Mouse (Mus musculus) forebrain, embryonic 10.5 days (tissue): ENCODE results near the gene Hist1h4b. TPM values are rescaled to one million over a fixed set of nuclear protein-coding genes. Genes with fewer than 3 reads are reported as not detected.
A peak's percentile ranks its signal among the peaks of the same experiment; 100 is the strongest.

ENCODE experiments used
- DNase-seq: peaks from one replicate; pipeline ENCODE4 v3.0.0-alpha.2; 2017; ENCODE audit warnings: low spot score; ENCODE audit errors: extremely low spot score
- H3K27ac ChIP-seq: fragments of 300-500 bp; sonication (generic); 2 replicates; pipeline ENCODE4 v1.5.1; 2016; ENCODE audit warnings: mild to moderate bottlenecking
- H3K27me3 ChIP-seq: fragments of 300-500 bp; sonication (generic); 2 replicates; pipeline ENCODE4 v1.6.1; 2016; ENCODE audit warnings: mild to moderate bottlenecking; ENCODE audit not compliant: poor library complexity, severe bottlenecking
- H3K36me3 ChIP-seq: fragments of 300-500 bp; sonication (generic); replicated peaks from 2 replicates; pipeline ENCODE4 v1.6.1; 2016; ENCODE audit warnings: mild to moderate bottlenecking, moderate library complexity
- H3K4me1 ChIP-seq: fragments of 300-500 bp; sonication (generic); 2 replicates; pipeline ENCODE4 v1.6.1; 2016
- H3K4me3 ChIP-seq: fragments of 300-500 bp; sonication (generic); 2 replicates; pipeline ENCODE4 v1.5.1; 2016; ENCODE audit warnings: mild to moderate bottlenecking, moderate library complexity
- H3K9me3 ChIP-seq: fragments of 300-500 bp; sonication (generic); 2 replicates; pipeline ENCODE4 v1.6.1; 2016; ENCODE audit warnings: mild to moderate bottlenecking, moderate library complexity
- WGBS: fragments of 180-500 bp; shearing (Covaris S2); methylation state at CpG from one replicate; pipeline ENCODE4 v1.1.7; 2016; 5-methylcytosine and 5-hydroxymethylcytosine counted together
- polyA plus RNA-seq: library from polyadenylated mRNA; unstranded; fragments of >200 nt; fragmentation: Nextera tagmentation; extraction: Ambion mirVana; gene quantifications from 2 replicates; pipeline ENCODE4 v1.2.1, GENCODE M21; 2016

The Hist1h4b gene
- polyA plus RNA-seq, 1 experiment from 2014 or later = 4.5 TPM

DNA sequence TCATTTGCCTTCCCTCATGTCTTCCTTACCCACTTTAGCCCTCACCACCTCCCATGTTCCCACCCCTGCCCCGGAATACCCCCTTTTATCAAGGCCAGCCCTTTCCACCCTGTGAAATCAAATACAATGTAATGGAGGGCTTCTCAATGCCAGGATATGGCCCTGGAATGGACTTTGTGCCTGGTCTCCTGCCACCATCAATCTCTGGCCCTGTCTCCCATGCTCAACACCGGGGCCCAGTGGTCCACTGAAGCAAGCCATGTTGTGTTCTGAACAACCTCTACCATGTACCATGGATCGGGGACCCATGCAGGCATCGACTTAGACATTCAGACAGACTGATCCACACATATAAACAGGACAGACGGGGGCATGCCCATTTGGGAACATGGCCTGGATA lies 27.1 kb upstream of the Hist1h4b start:
- no peaks in the 10 kb centered on the region for H3K27me3 ChIP-seq
- H3K4me1 ChIP-seq = peaks cover 4% of the 10 kb centered on the region
- 92% methylated on average over 5 of the region's 5 CpGs for WGBS
- H3K36me3 ChIP-seq = no peaks in the 10 kb centered on the region
- H3K9me3 ChIP-seq = no peaks in the 10 kb centered on the region
- H3K4me3 ChIP-seq = no peak overlapping the region
- no peak overlapping the region for H3K27ac ChIP-seq
- DNase-seq = peak; percentile 10

DNA sequence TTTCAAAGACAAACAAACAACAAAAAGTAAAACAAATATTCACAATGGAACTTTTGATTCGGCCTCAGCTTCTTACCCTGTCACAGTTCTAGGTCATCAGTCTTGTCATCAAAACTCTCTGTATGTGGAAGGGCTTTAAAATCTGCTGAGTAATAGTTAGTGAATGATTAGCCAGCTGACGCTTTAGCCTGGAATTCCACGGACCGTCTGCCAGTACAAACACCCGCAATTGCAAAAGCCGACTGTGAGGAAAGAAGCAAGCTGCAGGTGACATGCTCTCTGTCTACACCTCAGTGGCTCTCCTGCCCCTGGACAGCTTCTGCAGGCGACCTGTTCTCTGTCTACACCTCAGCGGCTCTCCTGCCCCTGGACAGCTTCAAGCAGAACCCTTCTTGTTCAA lies 26.3 kb upstream of the Hist1h4b start:
- WGBS = 74% methylated on average over 8 of the region's 8 CpGs
- Histone ChIP-seq H3K36me3 (no peaks in the 10 kb centered on the region), H3K27me3 (no peaks in the 10 kb centered on the region), H3K9me3 (no peaks in the 10 kb centered on the region), H3K27ac (no peak overlapping the region), H3K4me3 (no peak overlapping the region), H3K4me1 (no peaks in the 10 kb centered on the region; the same call in 1 of the 2 replicates)
- peak; percentile 10 for DNase-seq

DNA sequence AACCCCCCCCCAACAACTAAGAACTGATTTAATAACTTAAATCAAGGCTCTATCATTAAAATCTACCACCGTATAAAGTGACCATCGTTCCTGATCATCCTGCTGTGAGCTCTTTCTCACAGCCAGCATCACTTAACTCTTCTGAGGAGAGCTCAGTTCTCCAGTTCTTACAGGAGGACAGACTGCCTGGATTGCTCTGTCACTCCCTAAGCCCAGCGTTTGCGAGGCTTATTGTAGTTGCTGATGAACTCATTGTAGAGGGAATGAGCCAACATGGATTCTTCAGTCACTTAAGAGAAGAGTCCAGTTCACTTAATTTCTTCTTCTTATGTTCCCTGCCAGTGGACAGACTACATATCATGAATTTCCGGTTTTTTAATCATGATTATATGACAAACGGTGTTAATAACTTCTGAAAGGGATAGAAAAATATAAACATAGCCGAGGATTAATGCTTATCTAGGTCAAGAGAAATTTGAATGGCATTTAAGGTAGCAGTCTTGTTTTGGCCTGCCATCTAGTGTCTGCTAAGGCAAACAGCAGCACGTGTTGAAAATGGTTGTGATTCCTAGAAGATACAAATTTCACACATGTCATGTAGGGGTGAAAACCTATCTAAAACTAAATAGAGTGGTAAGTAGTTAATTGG lies 24.5 kb upstream of the Hist1h4b start:
- no peaks in the 10 kb centered on the region for H3K36me3 ChIP-seq
- no peaks in the 10 kb centered on the region; the same call in 1 of the 2 replicates for H3K4me1 ChIP-seq
- WGBS = 29% methylated on average over 8 of the region's 8 CpGs
- H3K9me3 ChIP-seq = no peaks in the 10 kb centered on the region
- H3K27ac ChIP-seq = no peak overlapping the region
- H3K27me3 ChIP-seq = no peaks in the 10 kb centered on the region
- DNase-seq = peak; percentile 14
- H3K4me3 ChIP-seq = no peak overlapping the region

DNA sequence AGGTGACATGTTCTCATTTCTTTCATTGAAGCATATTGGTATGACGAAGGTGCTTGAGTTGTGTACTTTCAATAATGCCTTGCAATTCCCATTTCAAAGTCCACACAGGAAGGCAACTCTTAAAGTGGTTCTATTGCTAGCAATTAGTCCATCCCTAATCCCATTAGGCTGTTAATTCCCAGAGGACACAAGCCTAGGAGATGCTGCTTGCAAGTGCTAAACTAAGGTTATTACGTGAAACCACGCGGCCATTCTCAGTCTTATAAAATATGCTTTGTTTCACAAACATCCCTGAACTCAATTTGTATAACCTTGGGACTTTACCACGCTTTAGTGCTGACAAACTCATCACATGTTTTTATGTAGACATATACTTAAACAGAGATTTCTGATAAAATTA lies 19.7 kb upstream of the Hist1h4b start:
- Histone ChIP-seq H3K27ac (peak overlapping the region; percentile 96), H3K4me1 (peaks cover 31% of the 10 kb centered on the region), H3K9me3 (no peaks in the 10 kb centered on the region), H3K4me3 (no peak overlapping the region), H3K36me3 (no peaks in the 10 kb centered on the region), H3K27me3 (no peaks in the 10 kb centered on the region)
- WGBS = 73% methylated on average over 5 of the region's 5 CpGs
- no peak for DNase-seq

DNA sequence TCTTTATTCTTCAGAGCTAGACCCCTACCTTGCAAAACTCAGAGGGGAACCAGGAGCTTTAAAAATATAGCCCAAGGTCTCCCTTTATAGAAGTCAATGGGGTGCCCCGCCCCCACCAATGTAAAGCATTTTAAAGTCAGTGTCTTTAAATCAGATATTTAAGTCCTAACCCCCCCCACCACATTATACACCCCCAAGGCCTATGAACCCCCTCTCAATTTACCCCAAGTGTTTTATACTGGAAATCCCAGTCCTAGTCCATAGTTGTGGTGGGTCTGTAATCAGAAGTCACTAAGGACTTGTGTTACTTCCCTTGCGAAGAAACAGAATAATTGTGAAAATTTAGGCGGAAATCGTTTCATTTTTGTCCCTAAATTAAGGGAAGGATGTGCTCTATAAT lies 18.8 kb upstream of the Hist1h4b start:
- peak overlapping the region; percentile 66 for H3K4me3 ChIP-seq
- H3K36me3 ChIP-seq = no peaks in the 10 kb centered on the region

DNA sequence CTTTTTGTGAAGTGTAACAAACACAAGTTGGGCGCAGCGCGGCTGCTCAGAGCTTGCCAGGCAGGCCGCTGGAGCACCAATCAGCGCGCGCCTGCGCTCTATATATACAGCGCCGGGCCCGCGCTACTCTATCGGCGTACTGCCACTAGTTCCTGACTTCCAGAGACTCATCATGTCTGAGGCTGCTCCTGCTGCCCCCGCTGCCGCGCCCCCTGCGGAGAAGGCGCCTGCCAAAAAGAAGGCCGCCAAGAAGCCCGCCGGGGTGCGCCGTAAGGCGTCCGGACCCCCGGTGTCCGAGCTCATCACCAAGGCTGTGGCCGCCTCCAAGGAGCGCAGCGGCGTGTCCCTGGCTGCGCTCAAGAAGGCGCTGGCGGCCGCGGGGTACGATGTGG lies 18.1 kb upstream of the Hist1h4b start, which contains the start of gene Hist1h1c:
Gene Hist1h1c, plus strand, starts transcription at position 132 of the 392 bp plus-strand sequence.
- DNase-seq = peak; percentile 91
- Histone ChIP-seq H3K4me1 (peaks cover 31% of the 10 kb centered on the region), H3K4me3 (peak within 1 kb of the TSS; percentile 66), H3K27me3 (no peaks in the 10 kb centered on the region), H3K36me3 (no peaks in the 10 kb centered on the region), H3K27ac (peak within 1 kb of the TSS; percentile 96), H3K9me3 (no peaks in the 10 kb centered on the region)
- WGBS = under 1% methylated on average over 38 of the region's 38 CpGs

More for the DNA sequence above, 18.8 kb upstream of the Hist1h4b start:
- 26% methylated on average over 4 of the region's 4 CpGs for WGBS
- Histone ChIP-seq H3K27ac (peak overlapping the region; percentile 96), H3K27me3 (no peaks in the 10 kb centered on the region), H3K9me3 (no peaks in the 10 kb centered on the region), H3K4me1 (peaks cover 31% of the 10 kb centered on the region)
- no peak for DNase-seq

DNA sequence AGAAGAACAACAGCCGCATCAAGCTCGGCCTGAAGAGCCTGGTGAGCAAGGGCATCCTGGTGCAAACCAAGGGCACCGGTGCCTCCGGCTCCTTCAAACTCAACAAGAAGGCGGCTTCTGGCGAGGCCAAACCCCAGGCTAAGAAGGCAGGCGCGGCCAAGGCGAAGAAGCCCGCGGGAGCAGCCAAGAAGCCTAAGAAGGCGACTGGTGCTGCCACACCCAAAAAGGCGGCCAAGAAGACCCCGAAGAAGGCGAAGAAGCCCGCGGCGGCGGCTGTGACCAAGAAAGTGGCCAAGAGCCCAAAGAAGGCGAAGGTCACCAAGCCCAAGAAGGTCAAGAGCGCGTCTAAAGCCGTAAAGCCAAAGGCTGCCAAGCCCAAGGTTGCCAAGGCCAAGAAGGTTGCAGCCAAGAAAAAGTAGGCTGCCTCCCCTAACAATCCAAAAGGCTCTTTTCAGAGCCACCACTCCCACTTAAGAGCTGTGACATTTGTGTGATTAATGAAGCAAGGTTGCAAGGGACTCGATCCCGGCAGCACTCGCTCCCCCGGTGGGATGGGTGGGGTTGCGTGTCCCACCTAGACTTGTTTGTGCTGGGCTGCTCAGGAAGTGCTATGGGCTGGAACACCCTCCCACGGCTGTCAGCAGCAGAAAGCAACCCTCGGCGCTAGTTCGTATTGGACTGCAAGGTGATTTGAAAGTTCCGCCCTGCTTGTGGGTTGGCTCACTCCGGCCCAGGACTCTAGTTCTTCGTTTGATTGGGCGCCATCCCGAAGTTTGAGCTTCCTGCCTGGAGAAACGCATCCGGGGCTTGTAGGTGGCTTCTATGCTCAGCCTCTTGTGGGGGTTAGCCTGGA lies 17.5 kb upstream of the Hist1h4b start:
- H3K4me3 ChIP-seq = peak overlapping the region; percentile 66
- WGBS = under 1% methylated on average over 39 of the region's 39 CpGs

DNA sequence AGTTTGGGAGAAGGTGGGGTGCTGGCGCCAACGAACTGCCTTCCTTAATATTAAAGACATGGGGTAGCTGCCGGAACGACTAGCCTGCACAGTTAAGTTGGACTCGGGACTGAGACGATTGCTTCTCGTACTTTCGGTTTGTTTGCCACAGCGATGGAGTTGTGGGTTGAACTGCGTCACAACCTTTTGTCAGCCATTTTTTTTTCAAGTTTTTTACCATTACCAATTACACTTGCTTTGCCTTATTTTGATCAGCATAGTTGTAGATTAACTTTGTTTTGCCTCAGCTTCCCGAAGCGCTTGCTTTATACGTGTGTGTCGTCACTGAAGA lies 16.9 kb upstream of the Hist1h4b start:
- Histone ChIP-seq H3K27me3 (no peaks in the 10 kb centered on the region), H3K9me3 (no peaks in the 10 kb centered on the region), H3K4me3 (peak overlapping the region; percentile 66), H3K36me3 (no peaks in the 10 kb centered on the region), H3K27ac (peak overlapping the region; percentile 96), H3K4me1 (peaks cover 39% of the 10 kb centered on the region)
- WGBS = 2% methylated on average over 14 of the region's 14 CpGs
- no peak for DNase-seq

More for the DNA sequence above, 17.5 kb upstream of the Hist1h4b start:
- Histone ChIP-seq H3K27me3 (no peaks in the 10 kb centered on the region), H3K4me1 (peaks cover 36% of the 10 kb centered on the region), H3K36me3 (no peaks in the 10 kb centered on the region), H3K27ac (peak overlapping the region; percentile 96), H3K9me3 (no peaks in the 10 kb centered on the region)
- peak; percentile 90 for DNase-seq

DNA sequence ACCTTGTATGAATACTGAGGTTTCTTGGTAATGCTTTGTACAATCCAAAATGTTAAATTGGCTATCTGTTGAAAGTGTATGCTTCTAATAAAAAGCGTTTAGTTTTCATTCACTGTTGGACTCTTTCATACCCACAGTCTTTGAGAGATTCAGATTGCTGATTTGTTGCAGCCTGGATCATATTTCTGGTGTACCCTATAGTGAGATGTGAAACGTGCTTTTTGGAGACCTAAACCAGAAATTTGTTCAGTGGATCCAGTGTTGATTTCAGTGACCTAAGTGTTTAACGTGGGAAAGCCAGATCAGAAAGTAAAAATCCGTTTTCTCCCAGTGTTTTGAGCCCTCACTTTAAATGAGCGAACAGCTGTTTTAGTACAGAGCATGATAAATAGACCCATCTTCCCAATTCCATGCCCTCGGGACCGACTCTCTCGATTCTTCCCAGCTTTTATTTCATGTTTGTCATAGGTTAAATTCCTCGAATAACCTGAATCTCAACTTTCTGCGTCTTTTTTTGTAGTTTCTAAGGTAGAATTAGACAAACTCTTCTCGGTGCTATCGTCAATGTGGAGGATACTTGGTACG lies 16.5 kb upstream of the Hist1h4b start:
- peaks cover 39% of the 10 kb centered on the region for H3K4me1 ChIP-seq
- DNase-seq = peak; percentile 17
- peak overlapping the region; percentile 96 for H3K27ac ChIP-seq
- WGBS = 44% methylated on average over 13 of the region's 13 CpGs
- peak overlapping the region; percentile 66 for H3K4me3 ChIP-seq
- no peaks in the 10 kb centered on the region for H3K9me3 ChIP-seq
- no peaks in the 10 kb centered on the region for H3K27me3 ChIP-seq
- no peaks in the 10 kb centered on the region for H3K36me3 ChIP-seq

DNA sequence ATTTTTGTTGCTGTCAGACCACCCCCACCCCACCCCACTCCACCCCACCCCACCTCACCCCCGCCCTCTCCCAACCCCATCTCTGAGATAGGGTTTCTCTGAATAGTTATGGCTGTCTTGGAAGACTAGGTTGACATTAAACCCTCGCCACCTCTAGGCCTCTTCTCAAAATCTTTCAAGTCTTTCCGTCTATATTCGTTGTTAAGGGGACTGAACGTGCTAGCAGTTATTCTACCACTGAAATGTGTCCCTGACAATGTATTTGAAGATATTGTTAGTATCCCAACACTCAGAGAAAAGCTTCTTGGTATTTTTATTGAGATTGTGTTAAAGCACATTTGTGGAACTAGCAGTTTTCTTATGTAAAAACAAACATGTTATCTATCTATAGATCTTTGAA lies 15.9 kb upstream of the Hist1h4b start:
- no peaks in the 10 kb centered on the region for H3K36me3 ChIP-seq
- H3K27ac ChIP-seq = peak overlapping the region; percentile 96
- 76% methylated on average over 5 of the region's 5 CpGs for WGBS
- no peaks in the 10 kb centered on the region for H3K9me3 ChIP-seq
- peak overlapping the region; percentile 66 for H3K4me3 ChIP-seq
- DNase-seq = peak; percentile 21
- H3K27me3 ChIP-seq = no peaks in the 10 kb centered on the region
- H3K4me1 ChIP-seq = peaks cover 43% of the 10 kb centered on the region

DNA sequence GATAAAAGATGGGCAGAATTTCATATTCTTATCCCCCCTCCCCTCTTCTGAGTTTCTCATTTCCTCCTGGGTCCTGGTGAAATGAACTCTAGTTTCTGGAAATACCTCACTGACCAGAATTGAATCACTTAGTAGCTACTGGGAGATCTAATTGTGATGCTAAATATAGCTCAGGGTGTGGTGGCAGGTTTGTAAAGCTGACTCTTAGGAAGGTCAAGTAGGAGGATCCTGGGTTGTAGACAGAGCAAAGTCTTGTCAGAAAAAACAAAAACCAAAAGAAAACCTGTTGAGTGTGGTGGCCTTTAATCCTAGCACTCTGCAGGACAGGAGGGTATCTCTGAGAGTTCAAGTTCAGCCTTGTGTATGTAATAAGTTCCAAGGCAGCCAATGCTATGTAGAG lies 14.8 kb upstream of the Hist1h4b start:
- Histone ChIP-seq H3K9me3 (no peaks in the 10 kb centered on the region), H3K27me3 (no peaks in the 10 kb centered on the region), H3K27ac (peak overlapping the region; percentile 96; the same call in 1 of the 2 replicates), H3K4me3 (no peak overlapping the region), H3K36me3 (no peaks in the 10 kb centered on the region), H3K4me1 (peaks cover 44% of the 10 kb centered on the region)
- DNase-seq = no peak

DNA sequence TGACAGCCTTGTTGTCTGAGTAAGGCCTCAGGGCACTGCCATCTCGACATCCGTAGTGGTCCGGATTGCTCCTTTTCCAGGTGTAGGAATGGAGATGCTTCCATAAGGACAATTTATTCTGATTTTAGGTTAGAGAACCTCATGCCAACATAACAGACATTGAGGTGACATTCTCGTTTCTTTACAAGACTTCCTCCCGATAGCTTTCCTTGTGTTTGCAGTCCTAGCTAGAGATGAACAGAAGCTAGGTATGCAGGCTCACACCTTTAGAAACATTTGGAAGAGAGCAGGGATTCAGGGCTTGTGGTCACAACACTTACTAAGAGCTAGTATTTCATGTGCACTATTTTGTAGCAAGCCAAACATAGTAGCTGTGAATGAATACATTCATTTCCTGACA lies 13.6 kb upstream of the Hist1h4b start:
- Histone ChIP-seq H3K4me1 (peaks cover 51% of the 10 kb centered on the region), H3K36me3 (no peaks in the 10 kb centered on the region), H3K4me3 (no peak overlapping the region), H3K27me3 (no peaks in the 10 kb centered on the region), H3K27ac (peak overlapping the region; percentile 98), H3K9me3 (no peaks in the 10 kb centered on the region)
- 80% methylated on average over 5 of the region's 5 CpGs for WGBS
- no peak for DNase-seq

DNA sequence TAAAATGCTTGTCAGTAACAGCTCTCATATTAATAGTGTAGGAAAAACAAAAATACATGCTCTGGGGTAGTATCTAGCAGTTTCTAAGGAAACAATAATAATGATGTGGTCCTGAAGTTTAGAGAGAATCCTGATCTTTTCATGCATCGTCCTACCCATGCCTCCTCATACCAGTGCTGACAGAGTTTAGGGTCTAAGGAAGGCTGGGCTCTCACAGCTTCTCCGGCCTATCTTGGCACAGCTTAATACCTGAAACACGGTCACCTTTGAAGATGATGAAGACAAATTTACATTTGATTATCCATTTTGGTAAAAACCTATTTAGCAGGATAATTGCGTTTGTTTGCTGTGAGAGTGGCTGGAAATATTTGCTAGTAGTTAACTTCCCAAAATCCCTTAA lies 12.8 kb upstream of the Hist1h4b start:
- DNase-seq = no peak
- Histone ChIP-seq H3K36me3 (no peaks in the 10 kb centered on the region), H3K9me3 (no peaks in the 10 kb centered on the region), H3K27me3 (no peaks in the 10 kb centered on the region), H3K4me1 (peaks cover 55% of the 10 kb centered on the region), H3K4me3 (peak overlapping the region; percentile 58), H3K27ac (peak overlapping the region; percentile 98)
- WGBS = 52% methylated on average over 4 of the region's 4 CpGs
